Mouse (Mus musculus): Measurements from ENCODE around the gene Coq10a. TPM values are rescaled to one million over a fixed set of nuclear protein-coding genes. Genes with fewer than 3 reads are reported as not detected.

The Coq10a gene
- polyA plus RNA-seq, 1 experiment, result 61.2 TPM

DNA sequence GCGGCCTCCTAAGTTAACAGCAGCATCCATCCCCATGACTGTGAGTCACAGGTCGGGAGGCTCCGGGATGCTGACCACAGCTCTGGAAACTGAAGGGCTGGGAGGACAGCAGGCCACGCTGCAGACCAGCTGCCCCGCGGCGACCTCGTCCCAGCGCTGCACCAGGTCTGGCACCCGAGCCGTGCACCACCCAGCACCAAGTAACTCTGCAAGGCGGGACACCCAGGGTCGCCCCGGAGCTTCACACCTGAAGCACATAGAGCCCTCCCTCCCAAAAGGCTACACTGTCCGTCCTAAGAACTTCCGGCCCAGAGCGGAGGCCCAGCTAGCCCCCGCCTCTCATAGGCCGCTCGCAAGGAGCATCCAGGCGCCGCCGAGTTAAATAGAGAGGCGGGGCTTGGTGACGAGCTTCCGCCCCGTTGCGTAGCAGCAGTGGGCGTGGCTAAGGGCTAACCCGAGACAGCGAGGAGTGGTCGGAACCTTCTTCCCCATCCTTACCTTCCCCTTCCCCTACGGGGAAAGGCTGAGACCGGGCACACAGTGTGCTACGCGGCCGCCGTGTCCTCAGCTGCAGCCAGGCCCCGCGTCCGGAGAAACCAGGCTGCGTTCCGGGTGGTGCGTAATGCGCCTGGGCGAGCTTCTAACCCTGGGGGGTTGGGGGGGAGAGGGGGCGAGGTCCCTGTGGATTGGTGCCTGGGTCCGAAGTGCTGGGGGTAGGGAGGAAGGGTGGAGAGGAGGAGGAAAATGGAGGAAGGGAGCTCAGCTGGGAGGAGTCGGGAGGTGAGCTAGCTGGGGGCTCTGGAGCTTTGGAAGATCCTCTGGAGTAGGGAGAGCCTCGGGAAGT, 42.6 kb upstream of the Coq10a start, which contains the start of the genes Nabp2 and Rnf41:
Gene Nabp2, minus strand, starts transcription at position 282 of the 844 bp plus-strand sequence.
Gene Rnf41, plus strand, starts transcription at position 447 of the 844 bp plus-strand sequence.
- H3ac ChIP-seq (ENCODE audit: control insufficient read depth, insufficient read length), result peak within 1 kb of the TSS; percentile 64
- H3K36me3 ChIP-seq (ENCODE audit: control insufficient read depth, insufficient read depth), result peaks cover 24% of the 10 kb centered on the region
- H3K27me3 ChIP-seq (ENCODE audit: control insufficient read depth, insufficient read depth, insufficient read length), result no peaks in the 10 kb centered on the region
- TF ChIP-seq MYOD1 (IDR thresholded peaks at IDR 0.05; ENCODE audit: control insufficient read depth in 1 of 3, insufficient read length in 2 of 3, low read depth in 2 of 3) (peak in 2 of 3 experiments; percentile 15 to 72), CEBPB (IDR thresholded peaks at IDR 0.05; ENCODE audit: insufficient read depth, poor library complexity, severe bottlenecking) (no peak), TCF3 (IDR thresholded peaks at IDR 0.05; ENCODE audit: insufficient read length, low read depth) (peak; percentile 22), POLR2A (IDR thresholded peaks at IDR 0.05; ENCODE audit: insufficient read length, low read depth) (peak; percentile 56), USF1 (IDR thresholded peaks at IDR 0.05; ENCODE audit: low read depth) (no peak), E2F4 (IDR thresholded peaks at IDR 0.05; ENCODE audit: insufficient read depth) (no peak), MAX (IDR thresholded peaks at IDR 0.05; ENCODE audit: low read depth) (no peak), REST (IDR thresholded peaks at IDR 0.05; ENCODE audit: insufficient read depth, insufficient read length) (peak; percentile 1), TCF12 (IDR thresholded peaks at IDR 0.05; ENCODE audit: insufficient read depth, poor library complexity, severe bottlenecking) (no peak), MYOG (IDR thresholded peaks at IDR 0.05; ENCODE audit: control insufficient read depth in 1 of 3, insufficient read depth in 1 of 3, insufficient read length in 2 of 3, low read depth in 2 of 3) (peak in 1 of 3 experiments; percentile 60), POLR2AphosphoS2 (IDR thresholded peaks at IDR 0.05; ENCODE audit: insufficient read length, low read depth) (peak; percentile 80), SRF (IDR thresholded peaks at IDR 0.05; ENCODE audit: control insufficient read depth, insufficient read length, low read depth) (peak; percentile 62)
- peak within 1 kb of the TSS; percentile 99 for H3K4me2 ChIP-seq (ENCODE audit: low read depth)
- peaks cover 39% of the 10 kb centered on the region for H3K79me2 ChIP-seq (ENCODE audit: control insufficient read depth, insufficient read depth)
- H3K4me3 ChIP-seq, result peak within 1 kb of the TSS; percentile 96

DNA sequence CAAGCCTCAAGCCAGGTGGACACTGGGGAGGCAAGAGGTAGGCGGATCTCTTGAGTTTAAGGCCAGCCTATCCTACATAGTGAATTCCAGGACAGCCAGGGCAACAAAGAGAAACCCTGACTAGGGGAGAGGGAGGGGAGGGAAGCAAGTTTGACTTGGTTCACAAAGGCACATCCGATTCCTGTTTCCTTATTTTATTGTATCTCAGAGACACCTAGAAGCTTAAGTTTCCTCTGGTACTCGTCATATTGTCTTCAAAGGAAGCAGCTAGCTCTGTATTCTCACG, 41.7 kb upstream of the Coq10a start:
- peak overlapping the region; percentile 99 for H3K4me2 ChIP-seq (ENCODE audit: low read depth)
- peaks cover 16% of the 10 kb centered on the region for H3K36me3 ChIP-seq (ENCODE audit: control insufficient read depth, insufficient read depth)
- TF ChIP-seq TCF3 (IDR thresholded peaks at IDR 0.05; ENCODE audit: insufficient read length, low read depth), result no peak
- no peak for TF ChIP-seq MAX (IDR thresholded peaks at IDR 0.05; ENCODE audit: low read depth)
- no peak for TF ChIP-seq MYOD1 (IDR thresholded peaks at IDR 0.05; ENCODE audit: control insufficient read depth in 1 of 3, insufficient read length in 2 of 3, low read depth in 2 of 3)
- no peak for TF ChIP-seq POLR2A (IDR thresholded peaks at IDR 0.05; ENCODE audit: insufficient read length, low read depth)
- TF ChIP-seq USF1 (IDR thresholded peaks at IDR 0.05; ENCODE audit: low read depth), result no peak
- TF ChIP-seq MYOG (IDR thresholded peaks at IDR 0.05; ENCODE audit: control insufficient read depth in 1 of 3, insufficient read depth in 1 of 3, insufficient read length in 2 of 3, low read depth in 2 of 3), result no peak
- no peak for TF ChIP-seq REST (IDR thresholded peaks at IDR 0.05; ENCODE audit: insufficient read depth, insufficient read length)
- TF ChIP-seq CEBPB (IDR thresholded peaks at IDR 0.05; ENCODE audit: insufficient read depth, poor library complexity, severe bottlenecking), result no peak
- no peaks in the 10 kb centered on the region for H3K27me3 ChIP-seq (ENCODE audit: control insufficient read depth, insufficient read depth, insufficient read length)
- peak overlapping the region; percentile 64 for H3ac ChIP-seq (ENCODE audit: control insufficient read depth, insufficient read length)
- peak overlapping the region; percentile 96 for H3K4me3 ChIP-seq
- H3K79me2 ChIP-seq (ENCODE audit: control insufficient read depth, insufficient read depth), result peaks cover 39% of the 10 kb centered on the region

DNA sequence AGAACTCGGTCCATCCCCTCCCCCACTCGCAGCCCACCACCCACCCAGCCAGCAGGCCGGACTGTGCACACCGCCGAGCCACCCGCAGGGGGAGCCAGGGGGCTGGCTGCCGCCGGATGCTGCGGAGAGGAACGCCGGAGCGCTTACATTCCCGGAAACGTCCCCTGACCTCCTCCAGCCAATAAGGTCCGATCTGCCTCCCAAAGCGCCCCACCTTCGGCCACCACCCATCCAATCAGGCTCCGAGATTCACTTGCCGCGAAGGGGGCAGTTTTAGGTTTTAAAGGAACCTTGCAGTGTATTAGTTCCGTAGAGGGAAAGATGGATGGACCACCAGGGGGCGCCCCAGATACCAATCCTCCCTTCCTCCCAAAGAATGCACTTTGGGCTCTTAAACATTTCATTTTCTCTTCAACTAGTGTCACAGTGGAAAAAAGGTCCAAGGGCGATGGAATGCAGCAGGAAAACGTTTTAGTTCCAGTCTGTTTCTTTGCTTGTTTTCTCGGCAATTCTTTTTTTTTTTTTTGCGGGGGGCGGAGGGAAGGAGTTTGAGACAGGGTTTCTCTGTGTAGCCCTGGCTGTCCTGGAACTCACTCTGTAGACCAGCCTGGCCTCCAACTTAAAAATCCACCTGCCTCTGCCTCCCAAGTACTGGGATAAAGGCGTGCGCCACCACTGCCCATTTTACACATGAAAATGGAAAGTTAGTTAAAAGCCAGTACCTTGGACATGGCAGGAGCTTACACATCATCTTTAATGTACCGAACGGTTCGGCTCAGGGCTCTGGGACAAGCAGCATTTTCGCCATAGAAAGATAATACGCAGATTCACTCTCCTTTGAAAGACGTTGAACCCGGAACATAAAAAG, 41.1 kb upstream of the Coq10a start:
- peak overlapping the region; percentile 99 for H3K4me2 ChIP-seq (ENCODE audit: low read depth)
- H3ac ChIP-seq (ENCODE audit: control insufficient read depth, insufficient read length), result peak overlapping the region; percentile 64
- H3K4me3 ChIP-seq, result peak overlapping the region; percentile 96
- H3K79me2 ChIP-seq (ENCODE audit: control insufficient read depth, insufficient read depth), result peaks cover 34% of the 10 kb centered on the region
- peaks cover 10% of the 10 kb centered on the region for H3K36me3 ChIP-seq (ENCODE audit: control insufficient read depth, insufficient read depth)
- H3K27me3 ChIP-seq (ENCODE audit: control insufficient read depth, insufficient read depth, insufficient read length), result no peaks in the 10 kb centered on the region
- TF ChIP-seq TCF3 (IDR thresholded peaks at IDR 0.05; ENCODE audit: insufficient read length, low read depth), result no peak
- TF ChIP-seq CEBPB (IDR thresholded peaks at IDR 0.05; ENCODE audit: insufficient read depth, poor library complexity, severe bottlenecking), result no peak
- TF ChIP-seq MYOG (IDR thresholded peaks at IDR 0.05; ENCODE audit: control insufficient read depth in 1 of 3, insufficient read depth in 1 of 3, insufficient read length in 2 of 3, low read depth in 2 of 3), result peak in 1 of 3 experiments; percentile 25
- TF ChIP-seq REST (IDR thresholded peaks at IDR 0.05; ENCODE audit: insufficient read depth, insufficient read length), result no peak
- no peak for TF ChIP-seq TCF12 (IDR thresholded peaks at IDR 0.05; ENCODE audit: insufficient read depth, poor library complexity, severe bottlenecking)
- no peak for TF ChIP-seq USF1 (IDR thresholded peaks at IDR 0.05; ENCODE audit: low read depth)
- peak; percentile 68 for TF ChIP-seq POLR2AphosphoS2 (IDR thresholded peaks at IDR 0.05; ENCODE audit: insufficient read length, low read depth)
- TF ChIP-seq MYOD1 (IDR thresholded peaks at IDR 0.05; ENCODE audit: control insufficient read depth in 1 of 3, insufficient read length in 2 of 3, low read depth in 2 of 3), result peak in 1 of 3 experiments; percentile 23
- TF ChIP-seq POLR2A (IDR thresholded peaks at IDR 0.05; ENCODE audit: insufficient read length, low read depth), result peak; percentile 52
- TF ChIP-seq SRF (IDR thresholded peaks at IDR 0.05; ENCODE audit: control insufficient read depth, insufficient read length, low read depth), result no peak
- peak; percentile 73 for TF ChIP-seq E2F4 (IDR thresholded peaks at IDR 0.05; ENCODE audit: insufficient read depth)
- no peak for TF ChIP-seq MAX (IDR thresholded peaks at IDR 0.05; ENCODE audit: low read depth)
